Mouse (Mus musculus): Measurements from ENCODE around the gene Sdk2. TPM values are rescaled to one million over a fixed set of nuclear protein-coding genes. Genes with fewer than 3 reads are reported as not detected.

The Sdk2 gene
- total and polyA plus RNA-seq, 2 experiments from 2014 or later, result 1.9 to 18.5 TPM

DNA sequence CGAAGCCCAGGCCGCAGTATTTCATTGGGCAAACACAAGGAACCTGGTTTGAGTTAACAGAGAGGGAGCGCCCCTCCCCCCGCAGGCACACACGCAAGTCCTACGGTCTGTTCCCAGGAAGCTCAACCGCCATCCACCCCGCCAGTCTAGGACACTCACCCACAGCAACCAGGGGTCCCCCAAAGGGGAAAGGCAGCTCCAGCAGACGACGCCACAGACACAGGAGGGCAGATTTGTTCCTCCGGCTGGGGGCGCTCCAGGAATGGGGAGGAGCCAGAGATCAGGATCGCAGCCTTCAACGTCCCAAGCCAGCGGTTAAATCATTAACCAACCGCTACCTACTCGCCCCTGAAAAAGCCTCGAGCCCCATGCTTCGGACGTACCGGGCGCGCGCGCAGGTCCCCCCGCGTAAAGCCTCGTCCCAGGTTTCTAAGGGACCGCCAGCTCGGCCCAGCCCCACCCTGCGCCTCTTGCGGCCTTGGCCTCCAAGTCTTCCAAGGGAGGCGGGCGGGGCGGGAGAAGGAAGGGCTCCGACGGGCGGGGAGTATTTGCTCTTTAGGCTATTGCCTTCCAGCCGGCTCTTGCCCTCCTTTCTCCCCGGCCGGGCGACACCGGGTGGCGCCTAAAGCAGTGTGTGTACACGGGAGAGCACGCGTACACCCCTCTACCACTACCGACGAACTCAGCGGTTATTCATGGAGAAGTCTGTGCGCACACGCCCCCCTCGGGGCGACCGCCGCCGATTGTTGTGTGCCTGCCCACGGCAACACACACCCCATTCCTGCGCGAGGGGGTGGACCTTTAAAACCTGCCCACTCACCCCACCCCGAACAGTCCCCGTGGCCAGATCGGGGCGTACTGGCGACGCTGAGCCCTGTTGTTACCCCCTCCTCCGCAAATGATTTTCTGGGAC, 316.0 kb downstream of the Sdk2 start:
- H3K4me2 ChIP-seq (ENCODE audit: low read depth), result peak overlapping the region; percentile 85
- H3K4me1 ChIP-seq (ENCODE audit: insufficient read depth), result peaks cover 21% of the 10 kb centered on the region
- H3K9me3 ChIP-seq (ENCODE audit: low read length), result no peaks in the 10 kb centered on the region
- DNase-seq (peak; percentile 80), ATAC-seq (peak; percentile 47)
- H3K36me3 ChIP-seq (ENCODE audit: insufficient read depth), result peaks cover 8% of the 10 kb centered on the region
- WGBS, result 3% methylated on average over 66 of the region's 67 CpGs
- peak overlapping the region; percentile 96 for H3K4me3 ChIP-seq (ENCODE audit: low read depth, low read length)
- TF ChIP-seq CTCF (IDR thresholded peaks at IDR 0.05; ENCODE audit: low read depth), result peak; percentile 64
- peak overlapping the region; percentile 94 for H3K27ac ChIP-seq (ENCODE audit: low read depth, low read length)
- no peaks in the 10 kb centered on the region for H3K27me3 ChIP-seq (ENCODE audit: insufficient read depth, low read length)
- peak overlapping the region; percentile 93 for H3K9ac ChIP-seq

DNA sequence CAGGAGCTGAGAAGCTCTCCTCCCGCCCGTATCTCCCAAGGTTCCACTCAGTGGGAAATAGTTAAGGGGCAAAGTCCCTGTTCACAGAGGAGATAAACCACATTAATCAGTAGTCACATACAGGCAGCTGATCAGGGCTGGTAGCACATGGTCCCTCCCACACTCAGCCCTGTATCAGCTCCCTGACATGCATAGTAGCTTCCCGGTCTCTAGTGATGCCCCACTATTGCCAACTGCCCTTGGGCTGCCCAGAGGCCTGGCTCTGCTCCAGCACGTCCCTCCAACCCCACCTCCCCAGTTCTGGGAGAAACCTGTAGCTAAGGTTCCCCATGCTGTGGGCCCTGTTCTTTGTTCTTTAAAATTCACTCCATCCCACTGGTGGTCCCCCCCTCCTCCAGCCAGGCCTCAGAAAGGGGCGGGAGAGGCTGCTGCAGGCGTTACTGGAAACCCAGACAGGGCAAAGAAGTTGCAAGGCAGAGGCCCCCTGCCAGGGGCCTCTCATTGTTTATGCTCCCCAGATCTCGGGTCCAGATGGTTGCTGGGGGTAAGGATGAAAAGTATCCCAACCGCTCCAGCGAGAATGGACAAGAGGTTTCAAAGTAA, 317.0 kb downstream of the Sdk2 start:
- WGBS, result 3% methylated on average over 9 of the region's 9 CpGs
- peak overlapping the region; percentile 96 for H3K4me3 ChIP-seq (ENCODE audit: low read depth, low read length)
- ATAC-seq, result no peak

DNA sequence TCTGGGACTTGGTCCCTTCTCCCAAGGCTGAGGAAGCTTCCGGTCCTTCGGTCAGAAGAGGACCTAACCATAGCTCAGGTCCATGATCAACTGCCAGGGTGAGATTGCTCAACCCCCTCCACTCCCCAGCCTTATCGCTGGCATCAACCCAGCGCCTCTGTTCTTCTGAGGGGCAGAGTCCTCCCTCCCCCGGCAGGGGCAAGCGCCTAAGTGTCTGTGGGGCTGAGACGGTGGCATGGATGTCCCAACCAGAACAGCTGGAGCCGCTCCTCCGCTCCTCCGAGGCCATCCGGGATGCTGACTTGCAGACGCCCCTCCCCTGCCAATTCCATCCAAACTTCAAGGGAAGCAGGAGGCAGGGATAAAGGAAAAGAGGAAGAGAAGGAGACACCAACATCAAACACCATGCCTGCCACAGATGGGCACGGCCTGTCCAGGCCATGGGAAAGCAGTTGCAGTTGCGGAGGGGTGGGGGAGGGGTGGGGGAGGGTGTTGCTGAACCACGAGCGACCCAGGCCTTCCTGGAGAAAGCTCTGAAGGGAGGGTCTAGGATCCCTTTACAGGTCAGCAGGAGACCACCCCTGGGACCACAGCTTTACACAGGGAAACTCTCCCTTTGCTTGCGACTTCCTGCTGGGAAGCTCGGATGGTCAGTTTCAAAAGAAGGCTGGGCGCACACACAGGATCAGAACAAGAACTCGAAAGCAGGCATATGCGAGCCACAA, 317.9 kb downstream of the Sdk2 start:
- ATAC-seq (no peak), DNase-seq (no peak)
- Histone ChIP-seq H3K27ac (ENCODE audit: low read depth, low read length) (peak overlapping the region; percentile 94; the same call in 1 of the 2 replicates), H3K4me2 (ENCODE audit: low read depth) (peak overlapping the region; percentile 85), H3K4me3 (ENCODE audit: low read depth, low read length) (peak overlapping the region; percentile 96), H3K27me3 (ENCODE audit: insufficient read depth, low read length) (no peaks in the 10 kb centered on the region), H3K4me1 (ENCODE audit: insufficient read depth) (peaks cover 21% of the 10 kb centered on the region), H3K9me3 (ENCODE audit: low read length) (no peaks in the 10 kb centered on the region), H3K36me3 (ENCODE audit: insufficient read depth) (peaks cover 10% of the 10 kb centered on the region), H3K9ac (peak overlapping the region; percentile 93)
- 11% methylated on average over 21 of the region's 21 CpGs for WGBS
- no peak for TF ChIP-seq CTCF (IDR thresholded peaks at IDR 0.05; ENCODE audit: low read depth)

More for the DNA sequence above, 317.0 kb downstream of the Sdk2 start:
- peaks cover 8% of the 10 kb centered on the region for H3K36me3 ChIP-seq (ENCODE audit: insufficient read depth)
- no peak for TF ChIP-seq CTCF (IDR thresholded peaks at IDR 0.05; ENCODE audit: low read depth)
- H3K27ac ChIP-seq (ENCODE audit: low read depth, low read length), result peak overlapping the region; percentile 94
- H3K4me1 ChIP-seq (ENCODE audit: insufficient read depth), result peaks cover 21% of the 10 kb centered on the region
- no peaks in the 10 kb centered on the region for H3K9me3 ChIP-seq (ENCODE audit: low read length)
- peak overlapping the region; percentile 93 for H3K9ac ChIP-seq
- DNase-seq, result peak; percentile 45
- H3K27me3 ChIP-seq (ENCODE audit: insufficient read depth, low read length), result no peaks in the 10 kb centered on the region
- H3K4me2 ChIP-seq (ENCODE audit: low read depth), result peak overlapping the region; percentile 85

DNA sequence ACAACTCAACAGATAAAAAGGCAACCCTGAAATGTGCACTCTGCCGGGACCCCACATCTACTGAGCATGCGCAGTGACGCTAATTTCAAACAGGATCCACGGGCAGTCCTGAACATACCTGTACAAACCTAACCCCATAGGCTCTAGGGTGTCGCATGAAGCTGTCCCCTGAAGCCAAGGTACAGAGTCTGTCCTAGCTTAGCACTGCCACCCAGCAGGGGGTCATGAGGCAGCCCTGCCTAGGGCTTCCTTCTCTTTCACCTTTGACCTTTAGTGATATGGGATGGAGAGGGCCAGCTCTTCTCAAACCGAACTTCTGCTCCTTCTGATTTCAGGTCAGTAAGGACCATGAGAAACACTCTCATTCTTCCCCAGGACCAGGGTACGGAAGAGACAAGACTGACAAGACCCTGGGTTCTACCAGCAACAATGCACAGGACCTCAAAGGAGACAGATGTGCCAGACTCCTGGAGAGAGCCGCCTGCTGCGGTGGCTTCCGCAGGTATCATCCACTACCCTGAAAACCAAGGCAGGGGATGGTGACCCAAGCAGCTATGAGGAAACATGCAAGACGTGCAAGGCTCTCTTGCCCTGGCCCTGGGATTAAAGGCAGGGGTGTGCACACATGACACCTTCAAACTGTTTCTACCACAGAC, 319.0 kb downstream of the Sdk2 start:
- no peak for TF ChIP-seq CTCF (IDR thresholded peaks at IDR 0.05; ENCODE audit: low read depth)

DNA sequence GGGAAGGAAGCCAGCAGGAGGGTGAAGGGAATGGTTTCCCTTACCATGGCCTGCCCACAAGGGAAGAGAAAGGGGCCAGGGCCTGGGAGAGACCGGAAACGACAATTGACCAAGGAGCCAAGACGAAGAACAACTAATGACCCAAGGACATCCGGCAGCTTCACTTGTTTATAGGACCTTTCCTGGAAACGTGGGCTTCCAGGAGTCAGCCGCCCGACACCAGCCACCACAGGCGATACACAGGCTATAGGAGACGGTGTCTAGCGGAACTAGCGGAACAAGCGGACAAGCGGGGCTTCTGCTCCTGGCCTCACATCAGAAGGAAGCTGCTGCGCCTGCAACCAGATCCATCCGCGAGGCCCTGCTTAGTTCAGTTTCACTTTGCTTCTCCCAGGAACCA, 319.8 kb downstream of the Sdk2 start:
- DNase-seq, result peak; percentile 21
- H3K4me3 ChIP-seq (ENCODE audit: low read depth, low read length), result no peak overlapping the region

More for the DNA sequence above, 319.0 kb downstream of the Sdk2 start:
- Histone ChIP-seq H3K4me2 (ENCODE audit: low read depth) (peak overlapping the region; percentile 85; the same call in 1 of the 2 replicates), H3K36me3 (ENCODE audit: insufficient read depth) (peaks cover 13% of the 10 kb centered on the region), H3K4me3 (ENCODE audit: low read depth, low read length) (no peak overlapping the region), H3K9me3 (ENCODE audit: low read length) (no peaks in the 10 kb centered on the region), H3K4me1 (ENCODE audit: insufficient read depth) (peaks cover 21% of the 10 kb centered on the region), H3K27ac (ENCODE audit: low read depth, low read length) (0 out of 2 replicates have a peak overlapping the region, but pooled peaks have one; percentile 6), H3K9ac (no peak overlapping the region), H3K27me3 (ENCODE audit: insufficient read depth, low read length) (no peaks in the 10 kb centered on the region)
- no peak for ATAC-seq
- 82% methylated on average over 11 of the region's 11 CpGs for WGBS
- DNase-seq, result no peak

DNA sequence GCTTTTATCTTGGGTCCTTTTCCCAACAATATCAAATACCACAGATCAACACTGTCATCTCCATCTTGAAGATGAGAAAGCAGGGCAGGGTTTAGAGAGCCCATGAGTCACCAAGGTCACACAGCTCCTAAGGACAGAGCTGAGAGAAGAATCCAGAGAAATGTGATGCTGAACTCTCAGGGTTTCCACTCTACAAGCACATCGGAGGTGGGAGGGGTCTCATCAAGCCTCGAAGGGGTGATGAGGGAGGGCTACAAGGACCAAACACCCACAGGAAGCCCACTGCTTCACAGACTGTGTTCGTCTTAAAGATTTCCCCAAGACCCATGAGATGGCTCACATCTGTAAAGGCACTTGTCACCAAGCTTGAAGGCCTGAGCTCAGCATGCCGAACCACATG, 320.9 kb downstream of the Sdk2 start:
- Histone ChIP-seq H3K27me3 (ENCODE audit: insufficient read depth, low read length) (no peaks in the 10 kb centered on the region), H3K4me1 (ENCODE audit: insufficient read depth) (peaks cover 17% of the 10 kb centered on the region), H3K27ac (ENCODE audit: low read depth, low read length) (no peak overlapping the region), H3K4me2 (ENCODE audit: low read depth) (no peak overlapping the region), H3K9me3 (ENCODE audit: low read length) (no peaks in the 10 kb centered on the region), H3K36me3 (ENCODE audit: insufficient read depth) (peaks cover 13% of the 10 kb centered on the region), H3K4me3 (ENCODE audit: low read depth, low read length) (no peak overlapping the region), H3K9ac (no peak overlapping the region)
- 79% methylated on average over 4 of the region's 4 CpGs for WGBS
- no peak for TF ChIP-seq CTCF (IDR thresholded peaks at IDR 0.05; ENCODE audit: low read depth)
- no peak for DNase-seq
- ATAC-seq, result no peak

More for the DNA sequence above, 319.8 kb downstream of the Sdk2 start:
- no peak for ATAC-seq
- Histone ChIP-seq H3K9me3 (ENCODE audit: low read length) (no peaks in the 10 kb centered on the region), H3K4me2 (ENCODE audit: low read depth) (no peak overlapping the region), H3K27ac (ENCODE audit: low read depth, low read length) (no peak overlapping the region), H3K36me3 (ENCODE audit: insufficient read depth) (peaks cover 13% of the 10 kb centered on the region), H3K27me3 (ENCODE audit: insufficient read depth, low read length) (no peaks in the 10 kb centered on the region), H3K4me1 (ENCODE audit: insufficient read depth) (peaks cover 19% of the 10 kb centered on the region), H3K9ac (no peak overlapping the region)
- WGBS, result 66% methylated on average over 16 of the region's 16 CpGs
- no peak for TF ChIP-seq CTCF (IDR thresholded peaks at IDR 0.05; ENCODE audit: low read depth)

All from forebrain, postnatal 0 days (tissue).